25 mouse cellular contexts compared by ENCODE assay signal in genomic region chr4:31167431-31167830, GRCm38 (mm10).
DNase-seq lines count a peak whose midpoint lies in the region; ATAC-seq lines count a peak whose summit lies in the region.
"Had no signal": no experiment of that assay in that cellular context is flagged by ENCODE, and none has a peak within 500 bp of the region (broad histone marks: within the 10 kb centered on the region; RNA-seq: fewer than 3 reads in every experiment).

No protein-coding gene starts in this region.

- 61% methylated on average over 4 of the region's 4 CpGs for WGBS in hindbrain, embryonic 15.5 days
- WGBS in hindbrain, embryonic 10.5 days, result 84% methylated on average over 4 of the region's 4 CpGs
- 64% methylated on average over 4 of the region's 4 CpGs for WGBS in midbrain, embryonic 14.5 days
- 56% methylated on average over 4 of the region's 4 CpGs for WGBS in midbrain, embryonic 16.5 days

- H3K4me1 ChIP-seq in hindbrain, embryonic 15.5 days (replicated peaks), result no peaks in the 10 kb centered on the region
- no peaks in the 10 kb centered on the region for H3K4me1 ChIP-seq in hindbrain, embryonic 10.5 days (replicated peaks)
- H3K4me1 ChIP-seq in midbrain, embryonic 14.5 days (ENCODE audit: control insufficient read depth, insufficient read depth, low read length), result no peaks in the 10 kb centered on the region; the same call in 1 of the 2 replicates
- H3K4me1 ChIP-seq in midbrain, embryonic 16.5 days (ENCODE audit: control insufficient read depth, insufficient read depth, low read length), result no peaks in the 10 kb centered on the region
- H3K4me1 ChIP-seq: heart, embryonic 10.5 days; intestine, embryonic 15.5 days; limb, embryonic 13.5 days; liver, embryonic 12.5 days had no signal

- no peak overlapping the region for H3K9ac ChIP-seq in hindbrain, embryonic 15.5 days
- no peak overlapping the region for H3K9ac ChIP-seq in midbrain, embryonic 14.5 days (replicated peaks; ENCODE audit: low read length)
- H3K9ac ChIP-seq in midbrain, embryonic 16.5 days (ENCODE audit: low read depth, low read length), result no peak overlapping the region
- H3K9ac ChIP-seq: intestine, embryonic 15.5 days; limb, embryonic 13.5 days; liver, embryonic 12.5 days had no signal

- H3K9me3 ChIP-seq in hindbrain, embryonic 15.5 days, result no peaks in the 10 kb centered on the region
- H3K9me3 ChIP-seq in hindbrain, embryonic 10.5 days, result no peaks in the 10 kb centered on the region
- H3K9me3 ChIP-seq in midbrain, embryonic 14.5 days (ENCODE audit: control insufficient read depth, low read length), result no peaks in the 10 kb centered on the region
- H3K9me3 ChIP-seq in midbrain, embryonic 16.5 days (replicated peaks; ENCODE audit: control insufficient read depth, low read length, poor library complexity, severe bottlenecking), result no peaks in the 10 kb centered on the region
- H3K9me3 ChIP-seq: heart, embryonic 10.5 days; intestine, embryonic 15.5 days; limb, embryonic 13.5 days; liver, embryonic 12.5 days had no signal

- no peaks in the 10 kb centered on the region for H3K36me3 ChIP-seq in hindbrain, embryonic 15.5 days
- no peaks in the 10 kb centered on the region for H3K36me3 ChIP-seq in hindbrain, embryonic 10.5 days
- no peaks in the 10 kb centered on the region for H3K36me3 ChIP-seq in midbrain, embryonic 14.5 days (ENCODE audit: control insufficient read depth, insufficient read depth, low read length)
- no peaks in the 10 kb centered on the region for H3K36me3 ChIP-seq in midbrain, embryonic 16.5 days (ENCODE audit: control insufficient read depth, insufficient read depth, low read length)
- H3K36me3 ChIP-seq: heart, embryonic 10.5 days; intestine, embryonic 15.5 days; limb, embryonic 13.5 days; liver, embryonic 12.5 days had no signal

- no peak overlapping the region for H3K4me2 ChIP-seq in hindbrain, embryonic 15.5 days
- no peak overlapping the region for H3K4me2 ChIP-seq in midbrain, embryonic 14.5 days (ENCODE audit: low read length)
- no peak overlapping the region for H3K4me2 ChIP-seq in midbrain, embryonic 16.5 days (ENCODE audit: low read length)
- H3K4me2 ChIP-seq: intestine, embryonic 15.5 days; limb, embryonic 13.5 days; liver, embryonic 12.5 days had no signal

- H3K4me3 ChIP-seq in hindbrain, embryonic 15.5 days, result no peak overlapping the region
- no peak overlapping the region for H3K4me3 ChIP-seq in hindbrain, embryonic 10.5 days
- no peak overlapping the region for H3K4me3 ChIP-seq in midbrain, embryonic 14.5 days (replicated peaks; ENCODE audit: low read depth, low read length)
- no peak overlapping the region for H3K4me3 ChIP-seq in midbrain, embryonic 16.5 days (ENCODE audit: low read depth, low read length)
- H3K4me3 ChIP-seq: heart, embryonic 10.5 days; intestine, embryonic 15.5 days; layer of hippocampus, adult 2 months; limb, embryonic 13.5 days; liver, embryonic 12.5 days had no signal

- peak; percentile 38; the same call in 1 of the 2 replicates for ATAC-seq in hindbrain, embryonic 15.5 days (ENCODE audit: low FRiP score, low read depth)
- ATAC-seq in midbrain, embryonic 14.5 days (ENCODE audit: low FRiP score, low TSS enrichment), result no peak
- ATAC-seq in midbrain, embryonic 16.5 days, result no peak
- ATAC-seq: intestine, embryonic 15.5 days; liver, embryonic 12.5 days had no signal

- peak; percentile 45 to 57 for DNase-seq in cerebellum, postnatal 10 days
- no peak for DNase-seq in cerebellum, adult 11-12 months
- DNase-seq in hindbrain, embryonic 10.5 days (ENCODE audit: low spot score), result no peak
- peak; percentile 21 for DNase-seq in midbrain, embryonic 14.5 days
- DNase-seq in lung, postnatal 25 days (ENCODE audit: low spot score), result no peak
- no peak for DNase-seq in kidney, postnatal 36 days
- DNase-seq: adrenal gland, postnatal 36 days; cerebellum, adult 11 months; cerebellum, postnatal 36 days; gastrocnemius, postnatal 10 days; heart, postnatal 4 days; kidney, adult 8-10 months; kidney, postnatal 10 days; layer of hippocampus, postnatal 36 days; lung, adult 18-20 months; lung, postnatal 10 days; right cerebral cortex, postnatal 4 days; thymus, postnatal 14 days had no signal

- H3K27ac ChIP-seq in hindbrain, embryonic 15.5 days (replicated peaks), result no peak overlapping the region
- no peak overlapping the region for H3K27ac ChIP-seq in hindbrain, embryonic 10.5 days
- H3K27ac ChIP-seq in midbrain, embryonic 14.5 days (replicated peaks; ENCODE audit: low read depth, low read length), result no peak overlapping the region
- H3K27ac ChIP-seq in midbrain, embryonic 16.5 days (ENCODE audit: low read length), result no peak overlapping the region
- H3K27ac ChIP-seq: heart, embryonic 10.5 days; intestine, embryonic 15.5 days; layer of hippocampus, adult 2 months; limb, embryonic 13.5 days; liver, embryonic 12.5 days had no signal

- no peaks in the 10 kb centered on the region for H3K27me3 ChIP-seq in hindbrain, embryonic 15.5 days
- H3K27me3 ChIP-seq in hindbrain, embryonic 10.5 days (ENCODE audit: insufficient read depth, poor library complexity, severe bottlenecking), result no peaks in the 10 kb centered on the region
- no peaks in the 10 kb centered on the region for H3K27me3 ChIP-seq in midbrain, embryonic 14.5 days (ENCODE audit: control insufficient read depth, insufficient read depth, low read length)
- H3K27me3 ChIP-seq in midbrain, embryonic 16.5 days (ENCODE audit: control insufficient read depth, insufficient read depth, low read depth, low read length), result no peaks in the 10 kb centered on the region
- H3K27me3 ChIP-seq: intestine, embryonic 15.5 days; limb, embryonic 13.5 days; liver, embryonic 12.5 days had no signal

Comparison
In these comparisons a context has a peak if more than half of its experiments do, and no peak if none do; other contexts are left out.
1. DNase-seq: peak in cerebellum, postnatal 10 days (2 of 2) and midbrain, embryonic 14.5 days (single experiment); none in cerebellum, adult 11-12 months (single experiment), hindbrain, embryonic 10.5 days (single experiment), lung, postnatal 25 days (single experiment) and kidney, postnatal 36 days (0 of 2).